Mouse (Mus musculus) left cerebral cortex, adult 8-10 months (tissue): Measurements from ENCODE around the gene Foxc2. TPM values are rescaled to one million over a fixed set of nuclear protein-coding genes. Genes with fewer than 3 reads are reported as not detected.
"Not testable (repeated sequence)": the region's sequence is repeated elsewhere in the genome, so short reads cannot be mapped to it uniquely, and the experiment has no call there.

ENCODE experiments used
- DNase-seq, 2 experiments: peaks; one replicate each; pipeline ENCODE4 v3.0.0; 2022; ENCODE audit warnings: low spot score in 2 of 2
- microRNA-seq, 2 experiments: library from miRNA; unstranded; fragments of <30 nt; microRNA quantifications; one replicate each; pipeline ENCODE4 v1.2.0; 2022
- total RNA-seq, 4 experiments: library from RNA; stranded (reverse); gene quantifications; 2 replicates each; pipeline ENCODE4 v1.2.4; 2022

The Foxc2 gene
- total RNA-seq, 4 experiments from 2014 or later, result 1.2 to 2.2 (median 1.9) TPM

- not testable (repeated sequence) for DNase-seq
Measured at GRCm38 (mm10) chr8:121145457-121146134, 29.6 kb downstream of the Foxc2 start.

GRCm38 (mm10) chr8:121148573-121149083 is 32.7 kb downstream of the Foxc2 start:
- DNase-seq, result no peak

GRCm38 (mm10) chr8:121152394-121152793 is 36.4 kb downstream of the Foxc2 start:
- DNase-seq, result no peak

DNA sequence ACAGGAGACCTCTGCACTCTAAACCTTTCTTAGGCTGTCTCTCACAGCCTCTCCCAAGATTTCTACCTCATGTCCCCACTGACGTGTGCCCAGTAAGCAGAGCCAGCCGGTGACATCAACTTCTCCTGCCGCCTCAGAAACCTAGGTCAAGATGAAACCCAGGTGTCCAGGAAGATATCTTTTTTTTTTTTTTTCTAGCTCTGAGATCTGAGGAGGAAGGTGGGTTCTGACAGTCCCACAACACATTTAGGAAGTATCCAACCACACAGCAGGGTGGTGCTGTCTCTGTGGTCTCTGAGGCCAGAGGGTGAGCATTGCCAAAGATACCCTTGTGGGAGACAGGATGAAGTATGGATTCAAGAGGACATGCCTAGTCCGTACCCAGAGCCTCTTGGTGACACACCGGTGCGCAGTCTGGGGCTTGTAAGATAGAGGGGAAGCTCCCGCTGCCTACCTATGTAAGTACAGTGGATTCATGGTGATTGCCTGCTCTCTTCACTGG is 41.1 kb downstream of the Foxc2 start:
- no peak for DNase-seq

DNA sequence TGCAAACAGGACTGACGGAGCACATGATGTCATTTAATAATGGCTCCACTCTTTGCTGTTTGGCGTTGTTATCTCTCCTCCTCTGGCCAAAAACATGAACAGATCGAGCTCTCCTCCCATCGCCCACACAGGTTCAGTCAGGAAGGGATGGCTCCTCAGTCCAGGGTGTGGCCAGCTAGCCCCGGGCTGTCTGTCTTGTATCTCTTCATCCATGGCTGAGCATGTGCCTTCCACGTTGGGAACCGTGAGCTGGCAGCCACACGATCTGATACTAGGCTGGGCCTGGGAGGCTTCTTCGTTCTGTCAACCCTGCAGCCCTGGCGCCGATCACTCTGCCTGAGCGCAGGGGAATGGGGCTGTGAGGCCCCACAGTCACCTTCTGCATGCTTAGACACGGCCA is 42.8 kb downstream of the Foxc2 start:
- DNase-seq, result no peak

- DNase-seq, result no peak
Measured at GRCm38 (mm10) chr8:121161437-121161836, 45.5 kb downstream of the Foxc2 start.

GRCm38 (mm10) chr8:121162413-121162812 is 46.4 kb downstream of the Foxc2 start:
- DNase-seq, result no peak

DNA sequence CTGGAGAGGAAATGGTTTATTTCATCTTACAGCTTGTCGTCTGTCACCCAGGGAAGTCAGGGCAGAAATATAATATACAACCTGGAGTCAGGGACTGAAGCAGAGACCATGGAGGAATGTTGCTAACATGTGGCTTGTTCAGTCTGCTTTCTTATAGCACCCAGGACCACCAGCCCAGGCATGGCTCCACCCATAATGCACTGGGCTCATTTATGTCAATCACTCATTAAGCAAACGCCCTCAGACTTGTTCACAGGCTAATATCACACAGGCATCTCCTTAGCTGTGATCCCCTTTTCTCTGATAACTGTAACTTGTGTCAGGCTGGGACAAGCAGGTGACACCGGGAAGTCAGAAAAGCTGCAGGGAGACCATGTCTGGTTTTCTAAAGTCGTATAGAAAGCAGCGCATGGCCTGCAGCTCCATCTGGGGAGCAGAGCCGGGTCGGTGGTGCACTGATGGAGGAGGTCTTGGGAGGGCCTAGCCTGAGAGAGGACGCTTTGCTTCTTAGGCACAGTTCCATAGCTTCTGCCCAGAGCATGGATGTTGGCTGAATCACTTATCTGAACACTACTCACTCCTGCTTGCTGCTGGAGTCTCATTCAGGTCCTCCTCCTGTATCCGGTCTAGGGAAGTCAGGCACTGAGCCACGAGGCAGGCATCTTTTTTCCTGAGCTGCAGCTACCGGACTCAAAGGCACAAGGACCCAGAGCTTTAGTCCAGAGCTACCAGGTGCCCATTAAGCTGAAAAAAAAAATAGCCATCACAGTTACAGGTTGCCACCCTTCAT is 47.1 kb downstream of the Foxc2 start:
- DNase-seq, result no peak

DNA sequence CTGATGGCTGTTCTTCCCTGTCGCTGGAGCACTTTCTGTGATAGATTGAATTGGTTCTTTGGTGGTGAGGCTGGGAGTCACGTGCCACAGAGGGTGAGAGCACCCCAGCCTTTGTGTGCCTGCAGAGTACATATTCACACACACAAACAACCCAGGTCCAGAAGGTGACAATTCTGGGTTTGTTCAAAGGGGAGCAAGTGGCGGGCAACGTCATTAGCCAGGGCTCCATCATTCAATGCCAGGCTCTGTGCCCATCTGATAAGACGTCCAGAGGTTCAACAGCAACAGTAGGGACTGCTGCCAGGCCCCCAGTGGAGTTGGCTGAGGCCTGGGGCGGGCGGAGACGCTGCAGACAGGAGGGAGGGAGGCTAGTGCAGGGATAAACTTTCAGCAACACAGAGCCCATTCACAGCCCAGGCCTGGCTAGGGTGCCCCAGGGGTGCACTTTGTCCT is 48.1 kb downstream of the Foxc2 start:
- DNase-seq, result no peak

DNA sequence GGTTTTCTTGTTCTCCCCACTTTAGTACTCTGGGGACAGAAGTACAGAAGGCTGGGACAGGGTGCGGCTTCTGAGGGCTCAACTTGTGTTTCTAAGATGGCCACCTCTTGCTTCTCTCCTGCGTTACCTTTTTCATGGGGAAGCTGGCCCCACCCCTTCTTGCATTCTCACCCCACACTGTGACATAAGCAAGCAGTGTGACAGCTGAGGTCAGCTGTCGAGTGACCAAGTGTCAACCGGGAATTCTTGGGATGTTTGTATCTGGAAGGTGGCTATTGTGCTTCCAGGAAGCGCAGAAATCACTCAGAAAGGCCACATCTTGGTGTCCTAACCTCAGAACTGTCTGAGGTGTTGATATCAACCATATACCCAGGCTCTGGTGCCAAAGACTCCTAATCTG is 52.1 kb downstream of the Foxc2 start:
- DNase-seq, result no peak

Small RNAs within 50 kb of the gene (microRNA-seq; reads per million reads assigned to microRNA genes)
- 0 reads per million in 2 experiments for gene Gm27530

Other genes starting within 250 kb of the Foxc2 start
- gene Foxf1, start 31.8 kb upstream of the Foxc2 start, total RNA-seq, result 1 to 10 TPM in 2 of 4 experiments, under 1 TPM in 2; 0.54 to 1.6 (median 0.84) TPM
- 10 to 100 TPM; 33.9 to 43.3 (median 41.4) TPM for gene Mthfsd, start 7.8 kb upstream of the Foxc2 start, total RNA-seq
- gene Foxl1, start 11.8 kb downstream of the Foxc2 start, total RNA-seq, result under 1 TPM; 0.13 to 0.34 (median 0.15) TPM